Mouse (Mus musculus): ENCODE data around the gene Gm7358. TPM values are rescaled to one million over a fixed set of nuclear protein-coding genes. Genes with fewer than 3 reads are reported as not detected.

Gene Gm7358
- polyA plus RNA-seq, 1 experiment from 2014 or later, result not detected

Other genes starting within 250 kb of the Gm7358 start
- gene Gm7168, start 111.2 kb downstream of the Gm7358 start, polyA plus RNA-seq (2015; fragmentation: Nextera tagmentation; extraction: Ambion mirVana), result not detected in 2 replicates
- not detected in 2 replicates for gene Gm7356, start 55.8 kb downstream of the Gm7358 start, polyA plus RNA-seq (2015; fragmentation: Nextera tagmentation; extraction: Ambion mirVana)
- 15.0 and 17.7 TPM in 2 replicates for gene Dact2, start 144.8 kb upstream of the Gm7358 start, polyA plus RNA-seq (2015; fragmentation: Nextera tagmentation; extraction: Ambion mirVana)
- gene Smoc2, start 220.0 kb upstream of the Gm7358 start, polyA plus RNA-seq (2015; fragmentation: Nextera tagmentation; extraction: Ambion mirVana), result 93.7 and 97.5 TPM in 2 replicates

All from kidney, embryonic 16.5 days (tissue).